Mouse (Mus musculus) spleen, adult 2 months (tissue): ENCODE measurements around the gene Manbal.

Experiments used
- CTCF ChIP-seq: fragments of 200-500 bp; IDR thresholded peaks from 2 replicates; pipeline ENCODE4 v1.5.1; 2011; ENCODE audit warnings: mild to moderate bottlenecking, inconsistent platforms; ENCODE audit not compliant: insufficient read depth, insufficient read length, insufficient replicate concordance; ENCODE audit errors: extremely low read depth
- POLR2A ChIP-seq: fragments of 200-500 bp; IDR thresholded peaks from 2 replicates; pipeline ENCODE4 v1.6.1; 2011; ENCODE audit warnings: low read depth, low read length, inconsistent platforms

- TF ChIP-seq CTCF (no peak), POLR2A (no peak)
These were observed 45.2 kb upstream of the Manbal start for GRCm38 (mm10) chr2:157322029-157322766.
